Mouse (Mus musculus): ENCODE results near the gene Ythdf2. TPM values are rescaled to one million over a fixed set of nuclear protein-coding genes. Genes with fewer than 3 reads are reported as not detected.

Gene Ythdf2
- total RNA-seq, 4 experiments from 2014 or later, result 45.4 to 48.3 (median 46.8) TPM

DNA sequence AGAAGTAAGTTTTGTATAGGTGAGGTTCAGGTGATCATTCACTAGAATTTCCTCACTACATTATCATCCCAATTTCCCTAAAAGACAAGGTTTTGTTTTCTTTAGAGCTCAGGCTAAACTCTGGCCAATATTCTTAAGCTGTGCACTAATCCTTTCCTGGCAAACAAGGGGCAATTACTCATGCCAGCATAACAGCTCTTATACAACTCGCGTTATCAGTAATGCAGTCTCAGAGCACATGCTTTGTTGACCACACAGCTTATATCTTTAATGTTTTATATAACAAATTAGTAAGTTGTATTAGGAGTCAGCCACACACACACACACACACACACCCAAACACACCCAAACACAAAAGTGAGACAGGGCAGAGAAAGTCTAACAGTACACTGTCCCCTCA is 1.8 kb downstream of the Ythdf2 start:
- DNase-seq (ENCODE audit: low spot score in 2 of 2), result no peak

DNA sequence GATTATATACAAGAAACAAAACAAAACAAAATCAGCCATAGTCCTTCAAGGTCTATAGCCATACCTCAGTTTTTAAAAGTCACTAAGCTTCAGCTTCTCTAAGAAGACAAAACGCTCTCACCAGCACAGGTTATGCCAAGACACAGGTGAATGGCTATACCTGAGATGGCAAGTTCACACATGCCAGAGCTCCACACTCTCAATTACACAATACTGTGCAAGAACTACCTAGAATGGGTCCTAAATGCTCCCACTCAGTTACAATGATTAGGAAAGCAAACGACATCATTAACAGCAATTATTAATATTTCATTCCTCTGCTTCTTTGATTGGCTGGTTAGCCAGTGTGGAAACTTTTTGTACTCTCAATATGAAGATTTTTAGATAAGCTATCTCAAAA is 2.8 kb downstream of the Ythdf2 start:
- no peak for DNase-seq (ENCODE audit: low spot score in 2 of 2)

DNA sequence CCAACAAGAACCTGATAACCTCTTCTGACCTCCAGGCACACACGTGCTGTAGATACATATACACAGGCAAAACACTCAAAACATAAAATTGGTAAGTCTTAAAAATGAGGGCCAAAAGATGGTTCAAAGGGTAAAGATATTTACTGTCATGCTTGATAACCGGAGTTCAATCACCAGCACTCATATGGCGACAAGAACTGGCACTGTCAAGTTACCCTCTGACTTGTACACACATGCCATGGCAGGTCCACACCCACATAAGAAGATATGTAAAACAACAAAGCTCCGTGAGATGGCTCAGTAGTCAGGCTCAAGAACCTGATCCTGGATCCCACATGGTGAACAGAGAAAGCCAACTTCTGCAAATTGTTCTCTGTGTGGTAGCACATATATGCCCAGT is 4.8 kb downstream of the Ythdf2 start:
- DNase-seq (ENCODE audit: low spot score in 2 of 2), result no peak

DNA sequence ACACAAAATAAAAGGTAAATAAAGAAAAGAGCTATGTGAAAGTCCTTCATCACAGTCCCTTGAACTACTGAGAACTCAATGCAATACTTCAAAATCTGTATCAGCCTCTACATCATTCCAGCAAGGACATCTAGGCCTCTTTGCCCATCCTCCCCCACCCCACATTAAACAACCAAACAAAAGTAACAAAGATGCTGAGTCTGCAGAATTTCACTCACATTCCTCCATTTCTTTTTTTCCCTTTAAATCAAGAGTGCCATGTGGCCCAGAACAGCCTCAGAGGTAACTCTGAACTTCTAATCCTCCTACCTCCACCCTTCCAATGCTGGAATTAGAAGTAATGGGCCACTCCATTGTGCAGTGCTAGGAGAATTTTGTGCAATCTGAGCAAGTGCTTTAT is 13.3 kb downstream of the Ythdf2 start:
- no peak for DNase-seq (ENCODE audit: low spot score in 2 of 2)

DNA sequence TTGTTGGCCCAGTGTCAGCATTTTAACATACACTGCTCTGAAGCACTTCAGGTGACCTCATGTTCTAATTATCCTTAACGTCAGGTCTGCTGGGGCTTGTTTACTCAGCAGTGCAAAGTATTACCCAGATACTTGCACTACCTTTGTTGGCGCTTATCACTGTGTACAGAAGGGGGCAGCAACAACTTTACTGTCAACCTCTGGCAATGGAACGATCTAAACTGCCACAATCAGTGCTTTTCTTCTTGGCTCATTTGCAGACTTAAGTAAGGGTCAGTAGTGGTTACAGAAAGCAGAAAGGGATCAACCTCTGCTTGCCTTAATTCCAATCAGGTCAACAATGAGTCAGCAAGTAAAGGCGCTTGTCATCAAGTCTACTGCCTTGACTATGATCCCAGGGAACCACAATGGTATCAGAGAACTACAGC is 13.8 kb downstream of the Ythdf2 start:
- no peak for DNase-seq (ENCODE audit: low spot score in 2 of 2)

DNA sequence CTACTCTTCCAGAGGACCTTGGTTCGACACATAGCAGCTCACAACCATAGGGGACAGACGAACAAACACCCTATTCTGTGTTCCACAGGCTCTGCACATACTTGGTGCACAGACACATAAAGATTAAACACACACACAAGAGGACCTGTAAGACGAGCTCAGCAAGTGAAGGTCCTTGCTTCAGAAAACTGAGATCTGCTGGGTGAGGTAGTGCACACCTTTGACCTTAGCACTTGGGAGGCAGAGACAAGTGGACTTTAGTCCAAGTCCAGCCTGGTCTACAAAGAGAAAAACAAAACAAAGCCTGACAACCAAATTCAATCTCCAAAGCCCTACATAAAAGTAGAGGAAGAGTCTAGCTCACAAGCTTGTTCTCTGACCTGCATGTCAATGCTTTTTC is 17.1 kb downstream of the Ythdf2 start:
- DNase-seq (ENCODE audit: low spot score in 2 of 2), result no peak

DNA sequence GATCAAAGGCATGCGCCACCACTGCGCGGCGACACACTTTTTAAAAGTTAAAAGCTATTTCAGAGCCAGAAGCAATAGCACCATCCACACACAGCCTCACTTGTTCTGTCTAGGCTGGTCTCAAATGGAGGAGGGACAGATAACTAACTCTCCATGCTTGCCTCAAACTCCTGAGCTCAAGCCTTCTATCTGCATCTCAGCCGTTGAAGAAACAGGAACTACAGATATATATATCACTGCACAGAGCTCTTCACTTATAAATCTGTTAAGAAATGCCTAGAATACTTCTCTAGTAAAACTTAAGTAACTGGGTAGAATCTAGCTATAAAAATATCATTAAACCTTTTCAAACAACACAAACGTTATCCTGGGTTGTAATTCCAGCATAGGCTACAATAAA is 17.7 kb downstream of the Ythdf2 start:
- DNase-seq (ENCODE audit: low spot score in 2 of 2), result no peak

DNA sequence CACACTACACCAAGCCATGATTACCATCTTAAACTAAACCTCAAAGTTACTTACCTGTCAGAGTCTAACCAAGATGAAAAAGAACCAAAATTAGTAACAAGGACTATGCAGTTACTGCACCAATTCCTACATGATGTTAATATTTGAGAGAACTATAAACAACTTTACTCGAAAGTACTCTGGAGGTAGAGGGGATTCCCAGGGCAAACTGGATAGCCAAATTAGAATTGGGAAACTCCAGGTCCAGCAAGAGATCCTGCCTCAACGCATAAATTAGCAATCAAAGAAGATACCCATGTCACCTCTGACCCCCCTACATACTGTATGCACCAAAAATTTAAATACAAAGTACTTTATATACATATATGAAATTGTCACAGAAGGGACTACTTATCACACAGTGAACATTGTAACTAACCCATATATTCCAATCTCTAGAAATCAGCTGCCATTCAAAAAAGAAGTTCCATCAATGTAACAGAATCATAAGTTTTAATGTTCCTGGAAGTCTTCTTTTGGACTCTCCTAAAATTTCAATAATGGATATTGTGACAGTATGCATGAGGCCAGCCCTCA is 24.2 kb downstream of the Ythdf2 start:
- no peak for DNase-seq (ENCODE audit: low spot score in 2 of 2)

DNA sequence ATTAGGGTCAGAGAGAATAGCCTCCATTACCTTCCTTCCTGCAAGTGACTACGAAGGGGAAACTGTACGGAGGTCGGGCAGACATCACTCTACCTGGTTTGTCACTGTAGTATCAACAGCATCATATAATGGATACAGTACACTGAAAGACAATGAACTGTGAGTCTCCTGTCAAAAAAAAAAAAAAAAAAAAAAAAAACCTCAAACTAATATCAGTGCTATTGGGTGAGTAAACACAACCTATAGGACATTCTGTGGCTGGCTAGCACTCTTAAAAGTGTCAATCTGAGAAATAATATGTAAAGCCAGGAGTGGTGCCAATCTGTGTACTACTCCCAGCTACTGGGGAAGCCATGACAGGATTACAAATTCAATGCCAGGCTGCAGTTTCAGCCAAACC is 28.9 kb downstream of the Ythdf2 start:
- DNase-seq (ENCODE audit: low spot score in 2 of 2), result no peak

DNA sequence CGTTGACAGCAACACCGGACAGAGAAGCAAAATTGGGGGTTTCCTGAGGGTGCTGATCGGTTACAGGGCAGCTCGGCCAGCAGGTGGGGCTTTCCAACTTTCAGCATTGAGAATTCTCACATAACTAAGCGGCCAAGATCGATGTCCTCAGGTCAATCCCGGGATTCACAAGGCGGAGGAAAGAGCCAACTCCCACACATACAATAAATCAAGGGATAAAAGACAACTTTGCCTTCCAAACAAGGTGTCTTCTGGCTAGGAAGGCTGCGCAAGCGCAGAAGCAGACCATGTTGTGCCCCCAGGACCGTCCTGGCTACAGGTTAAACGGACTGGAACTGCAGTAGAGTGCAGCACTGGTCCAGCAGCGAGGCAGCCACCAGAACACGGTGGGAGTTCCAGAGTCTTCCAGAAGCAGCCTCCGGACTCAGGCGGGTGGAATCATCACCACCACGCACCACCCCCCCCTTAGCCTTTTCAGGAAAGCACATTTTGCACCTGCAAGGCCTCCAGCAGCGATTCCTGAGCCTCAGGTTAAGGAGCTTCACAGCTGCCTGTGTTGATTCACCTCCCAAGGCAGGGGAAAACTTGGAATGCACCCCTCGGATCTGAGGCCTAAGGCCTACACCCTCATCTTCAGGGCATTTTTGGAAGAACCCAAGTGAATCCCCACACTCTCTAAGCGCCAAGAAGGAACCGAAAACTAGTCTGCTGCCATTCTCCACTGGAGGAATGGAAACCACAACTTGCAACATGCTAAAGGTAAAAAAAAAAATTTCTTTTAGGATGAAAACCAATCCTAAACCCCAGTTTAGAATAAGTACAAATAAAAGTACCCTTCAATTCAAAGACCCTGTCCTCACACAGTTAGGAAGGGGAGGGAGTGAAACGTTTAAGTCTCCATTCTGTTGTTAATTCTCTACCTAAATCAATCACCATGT is 30.1 kb downstream of the Ythdf2 start:
- no peak for DNase-seq (ENCODE audit: low spot score in 2 of 2)

DNA sequence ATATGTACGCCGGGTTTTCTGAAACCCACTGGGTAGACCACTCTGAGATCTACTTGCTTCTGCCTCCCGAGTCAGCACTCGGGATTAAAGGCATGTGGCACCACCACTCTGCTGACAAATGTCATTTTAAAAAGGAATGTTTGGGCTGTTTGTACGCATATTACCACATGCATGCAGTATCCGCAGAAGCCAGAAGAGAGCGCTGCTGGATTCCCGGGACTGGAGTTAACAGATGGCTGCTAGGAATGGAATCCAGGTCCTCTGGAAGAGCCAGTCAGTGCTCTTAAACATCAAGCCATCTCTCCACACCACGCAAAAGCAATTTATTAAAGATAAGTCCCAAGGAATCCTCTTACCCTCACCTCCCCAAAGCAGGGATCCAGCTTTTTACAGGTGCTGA is 31.4 kb downstream of the Ythdf2 start:
- peak in 1 of 2 experiments; percentile 38 for DNase-seq (ENCODE audit: low spot score in 2 of 2)

DNA sequence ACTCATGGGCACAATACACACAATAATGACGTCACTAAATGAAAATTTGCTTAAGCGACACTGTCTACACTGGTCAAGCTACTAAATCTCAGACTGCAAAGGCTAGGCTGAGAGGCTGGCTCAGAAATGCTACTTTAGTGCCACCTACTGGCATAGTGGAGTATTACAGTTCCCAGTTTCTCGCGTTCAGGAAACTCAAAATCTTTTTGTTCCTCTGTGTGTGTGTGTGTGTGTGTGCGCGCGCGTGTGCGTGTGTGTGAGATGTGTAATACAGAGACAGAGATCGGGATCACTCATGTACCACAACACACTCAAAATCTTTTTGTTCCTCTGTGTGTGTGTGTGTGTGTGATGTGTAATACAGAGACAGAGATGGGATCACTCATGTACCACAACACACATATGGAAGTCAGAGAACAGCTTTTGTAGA is 33.5 kb downstream of the Ythdf2 start:
- DNase-seq (ENCODE audit: low spot score in 2 of 2), result peak in 1 of 2 experiments; percentile 74

DNA sequence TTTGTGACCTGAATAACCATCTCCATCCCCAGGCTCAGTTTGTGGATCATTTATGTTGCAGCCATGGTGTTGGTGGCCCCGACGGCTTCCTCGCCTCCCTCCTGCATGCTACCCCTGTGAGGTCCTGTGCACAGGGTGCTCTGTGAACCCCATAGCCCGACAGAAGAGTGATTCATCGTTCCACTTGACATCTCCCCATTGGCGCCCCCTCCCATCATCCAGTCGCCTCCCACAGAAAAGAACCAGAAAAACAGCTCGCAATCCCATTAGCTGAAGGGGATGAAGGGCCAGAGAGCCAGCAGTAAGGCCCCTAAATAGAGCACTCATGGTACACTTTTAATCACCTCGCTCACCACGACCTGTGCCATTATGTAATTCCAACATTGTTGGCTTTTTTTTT is 35.6 kb downstream of the Ythdf2 start:
- no peak for DNase-seq (ENCODE audit: low spot score in 2 of 2)

DNA sequence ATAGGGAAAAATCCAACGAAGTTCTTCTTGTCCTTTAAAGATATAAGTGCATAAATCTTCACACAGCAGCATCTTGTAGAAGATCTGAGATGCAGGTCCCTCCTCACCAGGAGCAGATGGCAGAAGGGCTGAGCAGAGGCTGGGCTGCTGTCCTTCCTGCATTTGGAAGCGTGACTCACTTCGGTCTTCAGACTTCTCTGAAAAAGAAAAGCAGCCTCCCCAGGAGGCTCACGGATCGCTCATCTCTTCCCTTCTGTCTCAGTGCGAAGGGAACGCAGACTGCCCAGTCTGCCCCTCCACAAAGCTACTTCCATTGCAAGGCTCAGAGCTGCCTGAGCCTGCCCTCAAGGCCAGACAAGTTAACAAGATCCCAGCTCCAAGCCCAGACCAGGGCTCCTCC is 41.2 kb downstream of the Ythdf2 start:
- DNase-seq (ENCODE audit: low spot score in 2 of 2), result peak; percentile 57 to 60

DNA sequence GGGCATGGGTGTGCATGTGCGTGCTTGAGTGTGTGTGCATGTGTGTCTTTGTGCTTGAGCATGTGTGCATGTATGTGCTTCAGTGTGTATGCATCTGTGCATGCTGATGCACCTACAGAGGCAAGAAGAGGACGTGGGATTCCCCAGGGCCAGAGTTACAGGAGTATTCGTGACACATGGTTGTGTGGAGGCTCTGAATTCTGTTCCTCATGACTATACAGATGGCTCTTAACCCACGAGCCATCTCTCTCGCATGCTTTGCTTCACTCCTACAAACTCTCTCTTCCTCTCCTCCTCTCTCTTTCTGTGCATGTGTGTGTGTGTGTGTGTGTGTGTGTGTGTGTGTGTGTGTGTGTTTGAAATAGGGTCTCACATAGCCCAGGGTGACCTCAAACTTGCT is 42.3 kb downstream of the Ythdf2 start:
- no peak for DNase-seq (ENCODE audit: low spot score in 2 of 2)

DNA sequence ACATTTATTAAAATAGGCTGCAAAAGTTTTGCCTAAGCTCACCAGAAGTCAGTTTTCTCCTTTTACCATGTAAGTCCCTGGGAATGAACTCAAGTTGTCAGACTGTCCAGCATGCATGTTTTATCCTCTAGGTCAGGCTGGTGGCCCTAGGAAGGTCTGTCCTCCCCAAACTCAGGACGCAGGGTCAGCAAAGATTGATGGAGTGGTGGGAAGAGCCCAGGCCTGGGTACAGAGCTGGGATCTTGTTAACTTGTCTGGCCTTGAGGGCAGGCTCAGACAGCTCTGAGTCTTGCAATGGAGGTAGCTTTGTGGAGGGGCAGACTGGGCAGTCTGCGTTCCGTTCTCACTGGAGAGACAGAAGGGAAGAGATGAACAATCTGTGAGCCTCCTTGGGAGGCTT is 42.8 kb downstream of the Ythdf2 start:
- no peak for DNase-seq (ENCODE audit: low spot score in 2 of 2)

DNA sequence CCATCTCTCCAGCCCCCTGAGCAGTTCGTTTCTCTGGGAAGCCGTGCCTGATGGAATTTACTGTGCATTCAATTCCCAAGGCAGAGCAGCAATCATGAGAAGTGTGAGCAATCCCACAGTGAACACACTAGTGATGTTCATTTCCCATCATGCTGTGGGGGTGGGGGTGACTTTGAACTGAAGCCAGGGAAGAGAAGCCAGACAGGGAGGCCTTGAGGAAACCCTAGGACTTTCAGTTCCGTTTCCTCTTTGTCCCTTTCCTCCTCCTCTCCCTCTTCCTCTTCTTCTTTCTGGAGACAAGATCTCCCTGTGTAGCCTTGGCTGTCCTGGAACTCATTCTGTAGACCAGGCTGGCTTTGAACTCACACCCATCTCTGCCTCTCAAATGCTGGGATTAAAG is 44.7 kb downstream of the Ythdf2 start:
- no peak for DNase-seq (ENCODE audit: low spot score in 2 of 2)

DNA sequence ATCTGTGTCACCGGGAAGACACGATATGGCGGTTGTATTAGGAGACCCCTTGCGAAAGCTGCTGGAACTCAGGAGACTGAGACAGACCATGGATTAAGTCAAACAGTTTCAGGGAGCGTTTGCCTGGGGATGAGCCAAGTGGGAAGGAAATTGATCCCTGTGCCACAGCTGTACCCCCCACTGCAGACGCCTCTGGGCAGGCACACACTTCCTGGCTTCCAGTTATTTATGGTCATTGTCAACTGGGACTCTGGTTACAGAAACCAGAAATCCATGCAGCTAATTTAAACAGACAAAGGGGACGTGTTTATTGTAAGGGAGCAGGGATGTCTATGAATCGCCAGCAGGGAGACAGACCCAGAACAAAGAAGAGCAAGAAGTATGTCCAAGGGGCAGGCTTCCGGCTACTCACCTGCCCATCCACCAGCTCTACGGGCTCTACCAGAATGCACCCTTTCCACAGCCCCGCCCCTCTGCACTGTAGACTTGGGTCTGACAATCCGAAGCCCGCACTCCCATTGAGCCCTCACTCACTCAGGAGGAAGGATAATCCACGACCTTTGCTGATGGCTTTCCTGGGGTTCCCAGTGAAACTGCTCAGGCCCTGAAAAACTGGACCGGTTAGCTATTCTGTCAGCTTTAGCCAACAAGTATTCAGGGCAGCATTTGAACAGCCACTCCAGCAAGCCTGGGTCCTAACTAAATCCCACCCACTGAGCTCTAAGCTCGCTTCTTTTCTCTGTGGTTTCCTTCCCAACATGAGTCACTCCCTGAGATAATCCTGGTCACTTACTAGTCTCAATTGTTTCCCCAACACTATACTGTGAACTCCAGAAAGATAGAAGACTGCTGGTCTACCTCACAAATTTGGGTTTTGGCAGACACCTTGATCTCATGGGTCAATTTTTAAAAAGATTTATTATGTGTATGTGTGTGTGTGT is 45.5 kb downstream of the Ythdf2 start:
- DNase-seq (ENCODE audit: low spot score in 2 of 2), result no peak

DNA sequence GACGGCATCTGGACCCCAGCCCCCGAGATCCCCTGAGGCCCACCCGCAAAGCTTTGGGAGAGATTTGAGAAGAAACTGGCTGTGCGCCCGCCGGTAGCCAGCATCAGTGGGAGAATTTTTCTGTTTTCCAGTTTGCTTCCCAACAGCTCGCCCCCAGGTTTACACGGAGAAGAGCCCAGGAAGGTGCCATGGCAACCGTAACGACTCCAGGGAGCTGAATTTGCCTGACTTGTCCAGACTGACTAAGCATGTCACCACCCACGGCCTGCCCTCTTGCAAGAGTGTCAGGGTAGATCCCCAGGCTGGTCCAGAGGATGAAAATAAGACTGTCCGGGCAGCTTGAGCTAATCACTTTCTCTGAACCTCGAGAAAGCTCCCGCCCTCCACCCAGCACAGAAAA is 46.4 kb downstream of the Ythdf2 start:
- DNase-seq (ENCODE audit: low spot score in 2 of 2), result no peak

DNA sequence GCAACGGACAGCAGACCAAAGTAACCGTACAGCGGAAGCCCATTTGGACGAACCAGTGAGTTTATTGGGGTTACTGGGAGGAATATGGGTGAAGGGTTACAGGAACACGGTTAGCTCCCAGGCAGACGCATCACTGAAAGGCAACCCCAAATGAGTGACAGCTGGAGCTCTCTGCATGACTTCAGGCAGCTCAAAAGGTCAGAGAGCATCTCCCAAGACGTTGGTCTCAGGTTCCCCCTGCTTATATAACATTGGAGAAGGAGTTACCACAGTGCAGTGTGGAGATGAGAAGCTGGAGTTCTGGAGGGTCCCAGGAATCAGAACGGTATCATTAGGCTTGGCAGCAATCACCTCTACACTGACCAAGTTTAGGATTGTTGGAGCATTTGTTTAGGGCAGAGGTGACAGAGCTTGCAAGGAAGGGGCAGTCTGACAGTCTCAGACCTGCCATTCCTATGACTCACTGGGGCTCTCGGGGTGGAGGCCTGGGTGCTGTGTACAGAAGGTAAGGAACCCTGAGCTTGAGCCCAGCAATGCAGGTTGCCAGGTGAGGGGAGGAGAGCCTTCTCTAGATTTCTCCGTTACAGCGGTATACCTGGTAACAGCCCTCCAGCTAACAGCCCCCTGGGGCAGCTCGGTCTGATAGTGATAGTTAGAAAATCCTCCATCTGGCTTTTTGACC is 55.0 kb downstream of the Ythdf2 start:
- DNase-seq (ENCODE audit: low spot score in 2 of 2), result no peak

Data from layer of hippocampus, adult 8-10 months (tissue).